In the genomic region with DNA sequence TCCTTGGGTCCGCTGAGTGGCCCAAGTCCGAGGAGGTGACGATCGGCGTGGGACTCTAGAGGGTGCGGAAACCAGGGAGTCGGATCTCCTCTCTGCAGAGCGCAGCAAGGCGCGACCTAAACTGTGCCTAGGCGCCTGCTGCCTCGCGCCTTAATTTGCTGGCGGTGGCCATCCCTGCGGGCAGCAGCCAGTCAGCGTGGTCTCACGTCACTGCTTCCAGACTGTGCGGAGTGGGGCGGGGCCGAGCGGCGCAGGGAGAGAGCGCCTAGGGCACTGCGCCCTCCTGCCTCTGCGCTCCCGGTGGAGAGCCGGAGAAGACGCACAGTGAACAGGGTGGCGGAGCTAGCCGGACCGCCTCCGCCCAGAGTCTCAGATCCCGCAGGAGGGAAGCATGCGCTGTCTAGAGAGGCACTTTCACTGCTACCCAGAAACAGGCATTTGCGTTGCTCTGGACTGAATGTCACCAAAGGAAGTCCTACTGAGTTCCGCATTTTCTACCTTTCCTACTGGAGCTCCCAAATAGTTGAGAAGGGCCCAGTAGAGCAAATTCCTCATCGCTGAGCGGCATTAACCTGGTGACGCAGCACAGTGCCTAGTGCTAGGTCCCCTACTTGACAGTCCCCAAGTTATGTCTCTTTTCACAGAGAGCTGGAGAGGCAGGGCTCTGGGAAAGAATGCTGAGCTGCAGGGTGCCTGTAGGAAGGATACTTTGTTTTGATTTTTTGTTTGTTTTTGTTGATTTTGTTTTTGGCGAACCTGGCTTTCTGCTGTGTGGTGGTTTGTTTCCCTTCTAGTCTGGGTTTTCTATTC, we compare ENCODE assay signal across 8 mouse cellular contexts. TPM values are rescaled to one million over a fixed set of nuclear protein-coding genes. Genes with fewer than 3 reads are reported as not detected.
DNase-seq lines count a peak whose midpoint lies in the region; ATAC-seq and TF ChIP-seq lines count a peak whose summit lies in the region.

A gene (minus strand): TSS at position 144 of the 810 bp plus-strand sequence.

- H3K27me3 ChIP-seq in hindbrain, embryonic 10.5 days (ENCODE audit: insufficient read depth, poor library complexity, severe bottlenecking), result peaks cover 100% of the 10 kb centered on the region
- H3K27me3 ChIP-seq in liver, embryonic 11.5 days (replicated peaks; ENCODE audit: control insufficient read depth, insufficient read depth, low read length), result peaks cover 97% of the 10 kb centered on the region
- peaks cover 88% of the 10 kb centered on the region for H3K27me3 ChIP-seq in stomach, embryonic 16.5 days (ENCODE audit: control insufficient read depth, insufficient read depth, low read length)

- H3K4me3 ChIP-seq in embryonic fibroblast, embryonic 13.5 days (ENCODE audit: insufficient read depth, low read length), result peak within 1 kb of the TSS; percentile 25; the same call in 1 of the 2 replicates
- H3K4me3 ChIP-seq in hindbrain, embryonic 10.5 days, result peak within 1 kb of the TSS; percentile 51
- peak within 1 kb of the TSS; percentile 47 for H3K4me3 ChIP-seq in liver, embryonic 11.5 days (ENCODE audit: low read depth, low read length)
- peak within 1 kb of the TSS; percentile 30 for H3K4me3 ChIP-seq in stomach, embryonic 16.5 days (replicated peaks; ENCODE audit: low read length)

- H3K4me2 ChIP-seq in liver, embryonic 11.5 days, result peak within 1 kb of the TSS; percentile 59
- peak within 1 kb of the TSS; percentile 44 for H3K4me2 ChIP-seq in stomach, embryonic 16.5 days (ENCODE audit: low read depth, low read length)

- TF ChIP-seq CTCF in embryonic fibroblast, embryonic 13.5 days (IDR thresholded peaks at IDR 0.05; ENCODE audit: borderline replicate concordance, insufficient read depth, low read length), result no peak

- H3K9ac ChIP-seq in liver, embryonic 11.5 days (ENCODE audit: low read depth, low read length), result peak within 1 kb of the TSS; percentile 55
- H3K9ac ChIP-seq in stomach, embryonic 16.5 days (ENCODE audit: low read length), result no peak within 1 kb of the TSS

- TF ChIP-seq POLR2A in embryonic fibroblast, embryonic 13.5 days (IDR thresholded peaks at IDR 0.05; ENCODE audit: low read depth, low read length), result no peak

- no peaks in the 10 kb centered on the region for H3K9me3 ChIP-seq in hindbrain, embryonic 10.5 days
- no peaks in the 10 kb centered on the region for H3K9me3 ChIP-seq in liver, embryonic 11.5 days (ENCODE audit: control insufficient read depth, low read length)
- no peaks in the 10 kb centered on the region for H3K9me3 ChIP-seq in stomach, embryonic 16.5 days (replicated peaks; ENCODE audit: control insufficient read depth, low read length)

- peak; percentile 84 for ATAC-seq in liver, embryonic 11.5 days (replicated peaks; ENCODE audit: low FRiP score)
- ATAC-seq in stomach, embryonic 16.5 days (ENCODE audit: insufficient read depth, low FRiP score), result peak; percentile 89

- no peaks in the 10 kb centered on the region for H3K4me1 ChIP-seq in embryonic fibroblast, embryonic 13.5 days (ENCODE audit: control insufficient read depth, insufficient read depth, low read length)
- peaks cover 40% of the 10 kb centered on the region for H3K4me1 ChIP-seq in hindbrain, embryonic 10.5 days (replicated peaks)
- no peaks in the 10 kb centered on the region; the same call in 1 of the 2 replicates for H3K4me1 ChIP-seq in liver, embryonic 11.5 days (replicated peaks; ENCODE audit: control insufficient read depth, insufficient read depth, low read length)
- H3K4me1 ChIP-seq in stomach, embryonic 16.5 days (ENCODE audit: control insufficient read depth, insufficient read depth, low read length), result peaks cover 5% of the 10 kb centered on the region; the same call in 1 of the 2 replicates

- DNase-seq in kidney, adult 18-20 months, result peak; percentile 12
- no peak for DNase-seq in kidney, postnatal 14 days
- DNase-seq in hindbrain, embryonic 10.5 days (ENCODE audit: low spot score), result peak; percentile 85
- peak; percentile 73 for DNase-seq in liver, embryonic 11.5 days (ENCODE audit: low spot score)
- DNase-seq in ovary, adult 18-20 months (ENCODE audit: low spot score), result no peak
- DNase-seq in cerebellum, adult 11 months, result no peak

- under 1% methylated on average over 40 of the region's 40 CpGs for WGBS in hindbrain, embryonic 10.5 days
- under 1% methylated on average over 40 of the region's 40 CpGs for WGBS in liver, embryonic 11.5 days
- WGBS in stomach, embryonic 16.5 days, result 1% methylated on average over 40 of the region's 40 CpGs

- H3K36me3 ChIP-seq in hindbrain, embryonic 10.5 days, result no peaks in the 10 kb centered on the region
- no peaks in the 10 kb centered on the region for H3K36me3 ChIP-seq in liver, embryonic 11.5 days (ENCODE audit: control insufficient read depth, insufficient read depth, low read length)
- H3K36me3 ChIP-seq in stomach, embryonic 16.5 days (ENCODE audit: control insufficient read depth, insufficient read depth, low read length), result no peaks in the 10 kb centered on the region

- H3K27ac ChIP-seq in embryonic fibroblast, embryonic 13.5 days (ENCODE audit: insufficient read depth, low read length), result no peak within 1 kb of the TSS
- H3K27ac ChIP-seq in hindbrain, embryonic 10.5 days, result peak within 1 kb of the TSS; percentile 50
- peak within 1 kb of the TSS; percentile 35 for H3K27ac ChIP-seq in liver, embryonic 11.5 days (ENCODE audit: low read depth, low read length)
- no peak within 1 kb of the TSS for H3K27ac ChIP-seq in stomach, embryonic 16.5 days (ENCODE audit: low read length)

RNA-seq across cellular contexts. Expression of the gene that starts here (rescaled TPM):
- 0.38 and 0.39 TPM in 2 replicates for polyA plus RNA-seq in embryonic fibroblast, embryonic 13.5 days (2011; ENCODE audit: insufficient read length, low read depth, missing spikeins)
- 3.3 and 4.3 TPM in 2 replicates for polyA plus RNA-seq in hindbrain, embryonic 10.5 days (2016; fragmentation: Nextera tagmentation; extraction: Ambion mirVana)
- 2.1 and 3.4 TPM in 2 replicates for polyA plus RNA-seq in liver, embryonic 11.5 days (2014; fragmentation: Nextera tagmentation; extraction: Ambion mirVana)
- polyA plus RNA-seq in stomach, embryonic 16.5 days (2015; fragmentation: Nextera tagmentation; extraction: Ambion mirVana), result 0.15 and 0.30 TPM in 2 replicates

Comparison
In these comparisons a context has a peak if more than half of its experiments do, and no peak if none do; other contexts are left out.
1. DNase-seq: peak in kidney, adult 18-20 months (single experiment), hindbrain, embryonic 10.5 days (single experiment) and liver, embryonic 11.5 days (single experiment); none in kidney, postnatal 14 days (single experiment), ovary, adult 18-20 months (single experiment) and cerebellum, adult 11 months (single experiment).
2. Peak in ATAC-seq, H3K4me3 ChIP-seq and H3K4me2 ChIP-seq in stomach, embryonic 16.5 days; RNA of the gene not detected or under 1 TPM.
3. H3K27ac ChIP-seq: peak in hindbrain, embryonic 10.5 days (single experiment) and liver, embryonic 11.5 days (single experiment); none in embryonic fibroblast, embryonic 13.5 days (single experiment) and stomach, embryonic 16.5 days (single experiment).
4. Peak in every context shown above with its lines, with median percentiles within 50 percentile points of each other: H3K4me3 ChIP-seq.